Mouse (Mus musculus) MEL (cell line): ENCODE measurements around the gene Xpa. TPM values are rescaled to one million over a fixed set of nuclear protein-coding genes. Genes with fewer than 3 reads are reported as not detected.

Experiments
- DNase-seq: peaks from one replicate; pipeline ENCODE4 v3.0.0; 2011; ENCODE audit warnings: low read depth, low spot score
- H3K27ac ChIP-seq: 2 replicates; pipeline ENCODE4 v1.5.1; 2012; ENCODE audit warnings: low read depth, mild to moderate bottlenecking, control low read depth, low read length, moderate library complexity; ENCODE audit not compliant: control insufficient read depth
- H3K27me3 ChIP-seq, 2 experiments: fragments of 150-350 bp in 1 of 2; sonication (generic) in 1 of 2; 2 replicates each; pipeline ENCODE4 v1.6.1; 2012; ENCODE audit warnings: low read length in 2 of 2, mild to moderate bottlenecking in 2 of 2, improper control_type of control experiment in 1 of 2, moderate library complexity in 1 of 2; ENCODE audit not compliant: insufficient read depth in 2 of 2, control insufficient read depth in 1 of 2
- H3K36me3 ChIP-seq, 2 experiments: 2 replicates each; pipeline ENCODE4 v1.6.1; 2012 to 2014; ENCODE audit warnings: low read length in 2 of 2, improper control_type of control experiment in 1 of 2, inconsistent platforms in 1 of 2, mild to moderate bottlenecking in 1 of 2; ENCODE audit not compliant: insufficient read depth in 2 of 2, control insufficient read depth in 1 of 2
- H3K4me1 ChIP-seq, 2 experiments: fragments of 150-350 bp in 1 of 2; sonication (generic) in 1 of 2; 2 replicates each; pipeline ENCODE4 v1.6.1; 2012; ENCODE audit warnings: low read length in 2 of 2, improper control_type of control experiment in 1 of 2, mild to moderate bottlenecking in 1 of 2; ENCODE audit not compliant: insufficient read depth in 2 of 2, control insufficient read depth in 1 of 2
- H3K4me3 ChIP-seq, 2 experiments: fragments of 150-350 bp in 1 of 2; sonication (generic) in 1 of 2; 2 replicates each; pipeline ENCODE4 v1.5.1; 2012; ENCODE audit warnings: low read depth in 2 of 2, low read length in 2 of 2, mild to moderate bottlenecking in 2 of 2, moderate library complexity in 2 of 2, control low read depth in 1 of 2, improper control_type of control experiment in 1 of 2; ENCODE audit not compliant: control insufficient read depth in 1 of 2, insufficient read depth in 1 of 2
- H3K79me2 ChIP-seq: 2 replicates; pipeline ENCODE4 v1.6.1; 2012; ENCODE audit warnings: mild to moderate bottlenecking, low read length, moderate library complexity; ENCODE audit not compliant: control insufficient read depth, poor library complexity, insufficient read depth
- H3K9ac ChIP-seq: 2 replicates; pipeline ENCODE4 v1.6.1; 2012; ENCODE audit warnings: low read depth, mild to moderate bottlenecking, control low read depth, low read length, moderate library complexity; ENCODE audit not compliant: control insufficient read depth, poor library complexity, severe bottlenecking
- H3K9me3 ChIP-seq: fragments of 150-350 bp; sonication (generic); replicated peaks from 2 replicates; pipeline ENCODE4 v1.6.1; 2012; ENCODE audit warnings: mild to moderate bottlenecking, low read length, improper control_type of control experiment, moderate library complexity; ENCODE audit not compliant: insufficient read depth
- CHD1 ChIP-seq: IDR thresholded peaks from 2 replicates; pipeline ENCODE4 v1.6.1; 2012; ENCODE audit warnings: low read depth, mild to moderate bottlenecking, inconsistent platforms, low read length, improper control_type of control experiment
- E2F4 ChIP-seq: IDR thresholded peaks from 2 replicates; pipeline ENCODE4 v1.6.1; 2011; ENCODE audit warnings: low read depth, low read length, improper control_type of control experiment, borderline replicate concordance
- ELF1 ChIP-seq: IDR thresholded peaks from 2 replicates; pipeline ENCODE4 v1.6.1; 2014; ENCODE audit warnings: low read depth, mild to moderate bottlenecking, inconsistent platforms, low read length, improper control_type of control experiment, moderate library complexity
- EP300 ChIP-seq, 2 experiments: IDR thresholded peaks; 2 replicates each; pipeline ENCODE4 v1.6.1; 2011; ENCODE audit warnings: improper control_type of control experiment in 2 of 2, low read length in 2 of 2, low read depth in 1 of 2, mild to moderate bottlenecking in 1 of 2
- GABPA ChIP-seq: IDR thresholded peaks from 2 replicates; pipeline ENCODE4 v1.6.1; 2012; ENCODE audit warnings: low read depth, mild to moderate bottlenecking, inconsistent platforms, low read length, improper control_type of control experiment, moderate library complexity
- GATA1 ChIP-seq: IDR thresholded peaks from 2 replicates; pipeline ENCODE4 v1.6.1; 2011; ENCODE audit warnings: low read depth, low read length, improper control_type of control experiment
- HCFC1 ChIP-seq: IDR thresholded peaks from 2 replicates; pipeline ENCODE4 v1.6.1; 2012; ENCODE audit warnings: low read depth, mild to moderate bottlenecking, inconsistent platforms, low read length, improper control_type of control experiment, moderate library complexity
- KAT2A ChIP-seq: conservative IDR thresholded peaks from 2 replicates; pipeline ENCODE4 v1.6.1; 2012; ENCODE audit warnings: low read depth, low read length, improper control_type of control experiment, inconsistent platforms
- MAFK ChIP-seq: IDR thresholded peaks from 2 replicates; pipeline ENCODE4 v1.6.1; 2011; ENCODE audit warnings: low read depth, mild to moderate bottlenecking, low read length, improper control_type of control experiment, borderline replicate concordance
- MEF2A ChIP-seq: IDR thresholded peaks from 2 replicates; pipeline ENCODE4 v1.6.1; 2014; ENCODE audit warnings: low read depth, mild to moderate bottlenecking, inconsistent platforms, low read length, improper control_type of control experiment; ENCODE audit not compliant: poor library complexity, insufficient replicate concordance, severe bottlenecking; ENCODE audit errors: extremely low read depth
- MXI1 ChIP-seq: IDR thresholded peaks from 2 replicates; pipeline ENCODE4 v1.6.1; 2011; ENCODE audit warnings: mild to moderate bottlenecking, low read depth, low read length, improper control_type of control experiment
- NRF1 ChIP-seq: IDR thresholded peaks from 2 replicates; pipeline ENCODE4 v1.6.1; 2014; ENCODE audit warnings: low read depth, mild to moderate bottlenecking, inconsistent platforms, low read length, improper control_type of control experiment, moderate library complexity; ENCODE audit not compliant: poor library complexity, insufficient read depth, severe bottlenecking
- POLR2A ChIP-seq, 2 experiments: IDR thresholded peaks; 2 replicates each; pipeline ENCODE4 v1.6.1; 2011 to 2012; ENCODE audit warnings: low read length in 2 of 2, mild to moderate bottlenecking in 2 of 2, control low read depth in 1 of 2, improper control_type of control experiment in 1 of 2, low read depth in 1 of 2, moderate library complexity in 1 of 2; ENCODE audit not compliant: control insufficient read depth in 1 of 2, insufficient read depth in 1 of 2, poor library complexity in 1 of 2
- SIN3A ChIP-seq: IDR thresholded peaks from 2 replicates; pipeline ENCODE4 v1.6.1; 2012; ENCODE audit warnings: low read length, improper control_type of control experiment, inconsistent platforms
- SMC3 ChIP-seq: IDR thresholded peaks from 2 replicates; pipeline ENCODE4 v1.6.1; 2011; ENCODE audit warnings: low read depth, low read length, improper control_type of control experiment
- USF1 ChIP-seq: IDR thresholded peaks from 2 replicates; pipeline ENCODE4 v1.6.1; 2014; ENCODE audit warnings: low read depth, mild to moderate bottlenecking, inconsistent platforms, low read length, improper control_type of control experiment, moderate library complexity
- ZKSCAN1 ChIP-seq: IDR thresholded peaks from 2 replicates; pipeline ENCODE4 v1.6.1; 2012; ENCODE audit warnings: low read depth, mild to moderate bottlenecking, inconsistent platforms, low read length, improper control_type of control experiment, moderate library complexity
- polyA plus RNA-seq, 2 experiments: library from polyadenylated mRNA; stranded (reverse) in 1 of 2; unstranded in 1 of 2; fragments of >175 nt in 1 of 2; fragments of >200 nt in 1 of 2; gene quantifications; 2 replicates each; pipeline versions ENCODE4 v1.2.1 to v1.2.4; 2012; ENCODE audit warnings: low replicate concordance in 2 of 2, low read depth in 1 of 2; ENCODE audit not compliant: insufficient read length in 2 of 2, insufficient read depth in 1 of 2, missing spikeins in 1 of 2
- total RNA-seq: library from RNA; depleted of rRNA; stranded (reverse); fragments of 300-350 nt; gene quantifications from 2 replicates; pipeline ENCODE4 v1.2.3, GENCODE M21; 2012

Xpa gene
- total and polyA plus RNA-seq, 3 experiments = 11.4 to 24.0 TPM; not detected in 1

DNA sequence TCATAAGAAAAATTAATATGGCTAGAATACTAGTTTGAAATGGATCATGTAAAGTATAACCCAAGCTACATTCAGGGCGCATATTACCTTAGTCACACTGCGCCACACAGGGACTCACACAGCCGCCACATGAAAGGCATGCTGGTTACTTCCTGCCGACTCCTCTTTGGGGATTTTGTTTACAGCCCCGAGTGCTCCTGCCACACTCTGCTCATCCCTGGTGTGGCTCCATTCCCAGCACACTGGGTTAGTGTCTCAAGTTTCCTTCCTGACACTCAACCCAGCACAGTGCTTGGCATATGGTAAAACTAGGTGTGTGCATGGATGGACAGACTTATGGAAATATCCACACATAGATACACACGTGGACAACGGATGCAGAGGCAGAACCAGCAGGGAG is 13.9 kb downstream of the Xpa start:
- no peak overlapping the region for H3K4me3 ChIP-seq
- H3K4me1 ChIP-seq = no peaks in the 10 kb centered on the region
- H3K27me3 ChIP-seq = no peaks in the 10 kb centered on the region
- peaks cover 0 to 7% of the 10 kb centered on the region in 2 experiments; a peak in 2 of 4 replicates for H3K36me3 ChIP-seq
- TF ChIP-seq GABPA = no peak
- TF ChIP-seq HCFC1 = no peak
- no peak for TF ChIP-seq MXI1
- TF ChIP-seq USF1 = no peak
- no peak for TF ChIP-seq MAFK
- no peak for TF ChIP-seq E2F4
- no peak for TF ChIP-seq SIN3A
- TF ChIP-seq CHD1 = no peak
- no peak for TF ChIP-seq NRF1
- TF ChIP-seq MEF2A = no peak
- TF ChIP-seq ZKSCAN1 = no peak
- TF ChIP-seq KAT2A = no peak
- no peak for TF ChIP-seq ELF1
- TF ChIP-seq SMC3 = no peak
- no peak for TF ChIP-seq EP300 (IDR thresholded peaks at IDR 0.05; ENCODE audit: low read depth in 1 of 2, low read length in 2 of 2)
- no peak for DNase-seq
- no peak overlapping the region for H3K9ac ChIP-seq
- no peaks in the 10 kb centered on the region for H3K79me2 ChIP-seq
- H3K9me3 ChIP-seq = no peaks in the 10 kb centered on the region
- H3K27ac ChIP-seq = no peak overlapping the region

DNA sequence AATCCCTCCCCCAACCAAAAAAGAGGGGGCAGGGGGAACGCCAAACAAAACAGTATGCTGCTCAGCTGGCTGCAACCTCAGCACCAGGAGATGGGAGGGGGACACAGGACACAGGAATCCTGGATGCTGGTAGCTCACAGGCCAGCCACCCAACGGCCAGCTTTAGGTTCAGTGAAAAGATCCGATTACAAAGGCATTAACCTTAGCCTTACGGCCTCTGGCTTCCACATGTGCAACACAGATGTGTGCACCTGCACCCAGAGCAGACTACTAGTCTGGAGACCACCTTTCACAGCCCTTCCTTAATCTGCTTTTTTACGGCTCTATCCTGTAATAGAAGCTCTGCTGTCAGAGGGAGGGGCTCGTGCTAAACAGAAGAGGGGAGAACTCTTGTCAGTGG is 14.9 kb downstream of the Xpa start:
- TF ChIP-seq ELF1 (no peak), POLR2A (IDR thresholded peaks at IDR 0.05; ENCODE audit: control insufficient read depth in 1 of 2, insufficient read depth in 1 of 2, low read depth in 1 of 2, low read length in 2 of 2, poor library complexity in 1 of 2) (no peak), GATA1 (no peak)
- Histone ChIP-seq H3K36me3 (peaks cover 0 to 7% of the 10 kb centered on the region in 2 experiments; a peak in 2 of 4 replicates), H3K27ac (no peak overlapping the region), H3K9ac (no peak overlapping the region), H3K27me3 (no peaks in the 10 kb centered on the region), H3K4me3 (no peak overlapping the region), H3K9me3 (no peaks in the 10 kb centered on the region), H3K4me1 (no peaks in the 10 kb centered on the region), H3K79me2 (no peaks in the 10 kb centered on the region)
- no peak for DNase-seq
